Mouse (Mus musculus) spleen, embryonic (tissue): ENCODE results near the gene Prpf3.
"Not testable (repeated sequence)": the region's sequence is repeated elsewhere in the genome, so short reads cannot be mapped to it uniquely, and the experiment has no call there.

Experiments
- CTCF ChIA-PET: fragments of 350-600 bp; sonication (Branson Sonifier 250); formaldehyde crosslinking; loops from one replicate; lab custom pipeline; 2022; lab: Charles Lee

Gene Prpf3

GRCm38 (mm10) chr3:95826275-95826674 is 29.4 kb downstream of the Prpf3 start:
- CTCF ChIA-PET: interaction anchor here (0.9 kb wide), 1 partner anchor 9 kb away, joined by 3 read pairs; no protein-coding TSS in a partner anchor

- CTCF ChIA-PET: interaction anchor here (0.5 kb wide), 1 partner anchor 44 kb away, joined by 3 read pairs; no protein-coding TSS in a partner anchor
Measured at GRCm38 (mm10) chr3:95820046-95821010, 35.4 kb downstream of the Prpf3 start.

GRCm38 (mm10) chr3:95819351-95819985 is 36.2 kb downstream of the Prpf3 start:
- CTCF ChIA-PET: interaction anchor here (0.5 kb wide), 1 partner anchor 45 kb away, joined by 3 read pairs; no protein-coding TSS in a partner anchor

GRCm38 (mm10) chr3:95818571-95819288 is 37.0 kb downstream of the Prpf3 start, which contains the start of gene Rprd2:
Gene Rprd2, minus strand, starts transcription at chr3:95818863.
- CTCF ChIA-PET: interaction anchor here (0.6 kb wide), 1 partner anchor 168 kb away, joined by 7 read pairs; no protein-coding TSS in a partner anchor

- CTCF ChIA-PET: interaction anchor here (0.5 kb wide), 1 partner anchor 342 kb away, joined by 5 read pairs; no protein-coding TSS in a partner anchor
Measured at GRCm38 (mm10) chr3:95818026-95818511, 37.6 kb downstream of the Prpf3 start.

- CTCF ChIA-PET: no interaction called here
Measured at GRCm38 (mm10) chr3:95816681-95817080, 39.0 kb downstream of the Prpf3 start.

GRCm38 (mm10) chr3:95808384-95808783 is 47.3 kb downstream of the Prpf3 start:
- CTCF ChIA-PET: no interaction called here

- CTCF ChIA-PET: not testable (repeated sequence)
Measured at GRCm38 (mm10) chr3:95807630-95808029, 48.1 kb downstream of the Prpf3 start.

GRCm38 (mm10) chr3:95806677-95807076 is 49.0 kb downstream of the Prpf3 start:
- CTCF ChIA-PET: interaction anchor here (0.6 kb wide), 1 partner anchor 13 kb away, joined by 3 read pairs; no protein-coding TSS in a partner anchor

GRCm38 (mm10) chr3:95803851-95804250 is 51.8 kb downstream of the Prpf3 start:
- CTCF ChIA-PET: interaction anchor here (0.6 kb wide), 4 partner anchors 38 to 271 kb away, joined by 3 to 10 read pairs (median 6); no protein-coding TSS in a partner anchor

- CTCF ChIA-PET: no interaction called here
Measured at GRCm38 (mm10) chr3:95798756-95799155, 56.9 kb downstream of the Prpf3 start.

- CTCF ChIA-PET: interaction anchor here (0.7 kb wide), 1 partner anchor 12 kb away, joined by 3 read pairs; no protein-coding TSS in a partner anchor
Measured at GRCm38 (mm10) chr3:95794299-95794698, 61.4 kb downstream of the Prpf3 start.

GRCm38 (mm10) chr3:95793662-95794061 is 62.0 kb downstream of the Prpf3 start:
- CTCF ChIA-PET: interaction anchor here (0.7 kb wide), 1 partner anchor 13 kb away, joined by 3 read pairs; no protein-coding TSS in a partner anchor

- CTCF ChIA-PET: no interaction called here
Measured at GRCm38 (mm10) chr3:95785501-95785900, 70.2 kb downstream of the Prpf3 start.
